Mouse (Mus musculus) left cerebral cortex, adult 6 months (tissue): ENCODE results near the gene Tmem139. TPM values are rescaled to one million over a fixed set of nuclear protein-coding genes. Genes with fewer than 3 reads are reported as not detected.

Experiments
- long read RNA-seq, 2 experiments: library from polyadenylated mRNA; unstranded; transcript quantifications; one replicate each; pipeline ENCODE4 v2.0.0; 2019 to 2020
- polyA plus RNA-seq: library from polyadenylated mRNA; unstranded; fragments of <200 nt; fragmentation: Nextera tagmentation; gene quantifications from 2 replicates; pipeline ENCODE4 v1.2.3, GENCODE M21; 2021

Gene Tmem139
- polyA plus RNA-seq = not detected in 2 replicates
- long read RNA-seq, experiment 1 = 0 reads
- long read RNA-seq, experiment 2 = 0 reads

DNA sequence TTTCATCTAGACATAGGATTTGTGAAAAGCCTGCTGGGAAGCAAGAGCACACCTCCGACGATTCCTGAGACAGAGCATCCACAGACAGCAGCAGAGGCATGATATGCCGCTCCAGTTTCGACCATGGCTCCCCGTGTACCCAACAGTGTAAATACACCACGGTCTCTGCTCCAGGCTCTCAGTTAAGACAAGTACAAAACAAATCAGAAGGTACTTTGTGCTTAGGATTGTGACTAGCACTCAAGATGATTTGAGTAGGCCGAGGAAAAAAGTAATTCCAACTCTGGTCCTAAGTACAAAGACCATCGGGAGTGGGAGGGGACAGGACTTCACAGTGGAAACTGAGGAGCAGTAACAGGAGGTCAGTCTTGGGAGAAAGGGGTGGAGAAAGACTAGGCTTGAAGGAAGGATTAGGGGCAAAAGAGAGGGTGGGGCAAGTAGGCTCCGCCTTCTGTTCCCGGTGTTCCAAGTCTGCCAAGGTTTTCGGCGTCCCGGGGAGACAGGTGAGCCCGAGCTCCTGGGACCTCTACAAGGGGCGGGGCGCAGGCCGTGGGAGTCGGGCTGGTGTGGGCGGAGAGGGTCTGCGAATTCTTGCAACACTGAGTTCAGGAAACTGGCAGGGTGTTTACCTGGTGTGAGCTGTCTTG lies at the start of gene Tmem139:
TSS of gene Tmem139 (plus strand) at position 447 of the 647 bp plus-strand sequence.

DNA sequence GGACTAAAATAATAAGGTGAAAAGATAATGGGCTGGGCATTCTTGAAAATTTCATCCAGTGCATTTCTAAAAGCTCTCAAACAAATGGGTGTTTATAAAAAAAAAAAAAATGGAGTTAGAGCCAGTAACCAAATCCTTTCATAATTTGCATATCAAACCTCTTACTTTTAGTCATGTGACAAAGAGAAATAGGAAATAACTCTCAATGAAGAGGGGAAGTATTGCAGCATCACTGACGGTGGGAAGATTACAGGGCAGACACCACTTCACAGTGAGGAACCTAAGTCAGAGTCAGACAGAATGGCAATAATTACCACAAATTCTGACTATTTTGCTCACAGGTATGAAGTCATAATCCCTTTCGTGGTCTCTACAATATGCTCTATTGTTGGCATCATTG lies 46.7 kb upstream of the Tmem139 start, which contains the start of gene Tas2r144:
TSS of gene Tas2r144 (plus strand) at position 301 of the 400 bp plus-strand sequence.

DNA sequence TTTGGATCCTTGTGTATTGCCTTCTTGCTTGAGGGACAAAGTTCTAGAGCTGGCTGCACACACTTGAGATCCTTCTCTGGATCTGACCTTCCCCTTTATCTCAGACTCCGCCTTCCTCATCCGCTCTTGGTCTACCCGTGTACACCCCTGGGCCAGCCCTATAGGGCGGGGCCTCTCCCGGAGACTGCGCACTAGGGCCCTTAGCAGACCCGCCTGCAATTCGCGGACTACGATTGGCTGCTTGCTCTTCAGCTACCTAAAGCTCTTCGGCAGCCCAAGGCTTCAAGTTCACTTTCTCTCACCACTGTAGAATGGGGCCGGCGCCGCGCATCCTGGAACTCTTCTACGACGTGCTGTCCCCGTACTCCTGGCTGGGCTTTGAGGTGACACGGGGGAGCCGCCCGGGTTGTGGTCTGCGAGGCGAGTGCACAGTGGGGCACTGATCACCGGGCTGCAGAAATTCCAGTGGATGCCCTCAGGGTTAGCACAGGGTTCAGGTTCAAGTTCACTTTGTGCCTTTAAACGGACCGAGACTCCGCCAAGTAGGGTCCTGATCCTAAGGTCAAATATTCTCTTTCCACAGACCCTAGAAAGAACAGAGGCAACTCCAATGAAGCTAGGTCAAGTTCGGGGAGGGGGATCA lies 15.9 kb upstream of the Tmem139 start, which contains the start of gene Gstk1:
TSS of gene Gstk1 (plus strand) at position 225 of the 643 bp plus-strand sequence.

DNA sequence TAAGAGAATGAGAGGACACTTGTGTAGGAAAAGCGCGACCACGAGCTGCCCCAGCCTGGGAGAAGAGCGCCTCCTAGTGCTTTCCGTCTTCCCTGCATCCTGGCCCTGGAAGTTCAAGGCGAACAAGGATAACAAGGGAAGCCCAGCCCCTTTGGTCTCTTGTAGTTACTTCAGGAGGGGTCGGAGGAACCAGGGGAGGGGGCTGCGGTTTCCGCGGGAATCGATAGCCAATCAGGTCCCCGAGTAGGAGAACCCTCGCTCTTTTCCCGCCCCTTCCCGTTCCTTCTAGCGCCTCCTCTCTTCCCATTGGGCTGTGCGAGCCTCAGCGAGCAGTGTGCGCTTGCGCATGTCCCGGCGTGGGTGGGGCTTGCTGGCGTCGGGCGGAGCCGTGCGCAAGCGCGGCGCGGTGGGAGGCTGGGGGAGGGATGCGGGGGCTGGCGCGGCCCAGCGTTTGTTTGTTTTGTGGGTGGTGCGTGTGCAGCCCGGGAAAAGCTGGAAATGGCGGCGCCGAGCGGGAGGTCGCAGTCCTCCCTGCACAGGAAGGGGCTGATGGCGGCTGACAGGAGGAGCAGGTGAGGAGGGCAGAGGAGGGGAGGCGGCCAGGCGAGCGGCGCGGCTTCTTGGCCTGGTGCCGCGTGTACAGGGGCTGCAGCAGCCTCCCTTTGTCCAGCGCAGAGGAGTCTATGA lies 3.0 kb downstream of the Tmem139 start, which contains the start of gene Casp2:
TSS of gene Casp2 (plus strand) at position 360 of the 687 bp plus-strand sequence.

DNA sequence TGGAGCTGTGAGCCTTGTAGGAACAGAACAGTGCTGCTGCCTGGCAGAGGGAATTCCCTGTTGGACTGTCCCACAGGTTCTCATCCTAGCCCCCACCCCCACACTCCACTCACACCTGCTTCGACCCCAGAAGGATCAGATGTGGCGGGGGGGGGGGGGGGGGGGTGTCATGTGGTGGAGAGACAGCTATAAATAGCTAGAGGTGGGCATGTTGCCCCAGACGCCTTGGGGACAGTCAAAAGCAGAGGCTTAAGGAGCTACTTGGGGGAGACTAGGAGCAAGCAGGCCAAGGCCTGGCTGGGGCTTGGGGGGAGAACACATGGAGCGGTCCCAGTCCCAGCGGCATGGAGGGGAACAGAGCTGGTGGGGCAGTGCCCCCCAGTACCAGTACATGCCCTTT lies 24.7 kb downstream of the Tmem139 start, which contains the start of gene Clcn1:
TSS of gene Clcn1 (plus strand) at position 238 of the 400 bp plus-strand sequence.

Other genes starting within 250 kb of the Tmem139 start
- not detected in 2 replicates for gene Sva, start 223.6 kb upstream of the Tmem139 start, polyA plus RNA-seq
- not detected in 2 replicates for gene Tas2r139, start 121.0 kb upstream of the Tmem139 start, polyA plus RNA-seq
- gene Tas2r144, start 46.6 kb upstream of the Tmem139 start, polyA plus RNA-seq = not detected in 2 replicates
- 39.6 and 39.7 TPM in 2 replicates for gene Gstk1, start 16.0 kb upstream of the Tmem139 start, polyA plus RNA-seq
- gene Casp2, start 3.0 kb downstream of the Tmem139 start, polyA plus RNA-seq = 3.1 and 4.3 TPM in 2 replicates
- 0.16 and 0.19 TPM in 2 replicates for gene Clcn1, start 24.7 kb downstream of the Tmem139 start, polyA plus RNA-seq
- 6.5 and 15.8 TPM in 2 replicates for gene Fam131b, start 62.7 kb downstream of the Tmem139 start, polyA plus RNA-seq
- 9.2 and 25.8 TPM in 2 replicates for gene Zyx, start 87.7 kb downstream of the Tmem139 start, polyA plus RNA-seq
- gene Epha1, start 111.3 kb downstream of the Tmem139 start, polyA plus RNA-seq = 0.11 TPM in 1 of 2 replicates, not detected in the other
- not detected in 2 replicates for gene Tas2r143, start 138.3 kb downstream of the Tmem139 start, polyA plus RNA-seq
- not detected in 2 replicates for gene Tas2r135, start 143.5 kb downstream of the Tmem139 start, polyA plus RNA-seq
- not detected in 2 replicates for gene Tas2r126, start 172.6 kb downstream of the Tmem139 start, polyA plus RNA-seq
- gene Olfr458, start 203.2 kb downstream of the Tmem139 start, polyA plus RNA-seq = not detected in 2 replicates
- gene Olfr457, start 214.4 kb downstream of the Tmem139 start, polyA plus RNA-seq = 0.03 TPM in 1 of 2 replicates, not detected in the other
- gene Olfr456, start 225.2 kb downstream of the Tmem139 start, polyA plus RNA-seq = not detected in 2 replicates